Mouse (Mus musculus): Measurements from ENCODE around the gene Usp13.

- TF ChIP-seq GATA1 (IDR thresholded peaks at IDR 0.05; ENCODE audit: low read length) = no peak
- TF ChIP-seq TAL1 (IDR thresholded peaks at IDR 0.05; ENCODE audit: low read length) = no peak
Observed at GRCm38 (mm10) chr3:32979238-32979637, 161.9 kb downstream of the Usp13 start.

All from erythroblast, embryonic 14.5 days (primary cell).